ENCODE assay signal across 8 mouse cellular contexts in genomic region chr1:36492416-36493139, GRCm38 (mm10). TPM values are rescaled to one million over a fixed set of nuclear protein-coding genes. Genes with fewer than 3 reads are reported as not detected.
DNase-seq lines count a peak whose midpoint lies in the region; ATAC-seq and TF ChIP-seq lines count a peak whose summit lies in the region.

No protein-coding gene starts in this region.

- no peak for TF ChIP-seq POLR2A in brain, embryonic 14.5 days (IDR thresholded peaks at IDR 0.05; ENCODE audit: borderline replicate concordance, extremely low read depth, insufficient read depth, insufficient read length, poor library complexity, severe bottlenecking)

- no peak overlapping the region for H3K4me2 ChIP-seq in forebrain, embryonic 16.5 days (ENCODE audit: low read length)
- H3K4me2 ChIP-seq in limb, embryonic 15.5 days: no peak overlapping the region

- H3K36me3 ChIP-seq in forebrain, embryonic 16.5 days (ENCODE audit: control insufficient read depth, insufficient read depth): no peaks in the 10 kb centered on the region
- H3K36me3 ChIP-seq in hindbrain, embryonic 10.5 days: no peaks in the 10 kb centered on the region
- H3K36me3 ChIP-seq in limb, embryonic 15.5 days: no peaks in the 10 kb centered on the region

- peak; percentile 43 for DNase-seq in ES-CJ7 (ENCODE audit: low read depth, low spot score)
- DNase-seq in brain, embryonic 14.5 days (ENCODE audit: low read depth): peak; percentile 43
- peak; percentile 47 for DNase-seq in hindbrain, embryonic 10.5 days (ENCODE audit: low spot score)
- DNase-seq in retina, adult 2 months (ENCODE audit: low read depth, low spot score): peak; percentile 78
- no peak for DNase-seq in left cerebral cortex, adult 8-10 months (ENCODE audit: low spot score in 2 of 2)

- no peak overlapping the region for H3K27ac ChIP-seq in forebrain, embryonic 16.5 days (ENCODE audit: low read length)
- no peak overlapping the region for H3K27ac ChIP-seq in hindbrain, embryonic 10.5 days
- H3K27ac ChIP-seq in limb, embryonic 15.5 days: no peak overlapping the region

- peak; percentile 48; the same call in 1 of the 2 replicates for TF ChIP-seq CTCF in brain, embryonic 14.5 days (IDR thresholded peaks at IDR 0.05; ENCODE audit: borderline replicate concordance, extremely low read depth, insufficient read depth, insufficient read length)

- peak; percentile 58; the same call in 1 of the 2 replicates for ATAC-seq in forebrain, embryonic 16.5 days
- peak; percentile 83 for ATAC-seq in limb, embryonic 15.5 days (ENCODE audit: insufficient number of reproducible peaks, low FRiP score, low TSS enrichment, low read depth)
- no peak for ATAC-seq in activated CD4-positive, CD25-positive, alpha-beta regulatory T cell, adult 4 months

- WGBS in forebrain, embryonic 16.5 days: 50% methylated on average over 9 of the region's 9 CpGs
- WGBS in hindbrain, embryonic 10.5 days: 55% methylated on average over 9 of the region's 9 CpGs
- 40% methylated on average over 9 of the region's 9 CpGs for WGBS in limb, embryonic 15.5 days

- no peaks in the 10 kb centered on the region for H3K9me3 ChIP-seq in forebrain, embryonic 16.5 days (ENCODE audit: control insufficient read depth, low read length)
- no peaks in the 10 kb centered on the region for H3K9me3 ChIP-seq in hindbrain, embryonic 10.5 days
- H3K9me3 ChIP-seq in limb, embryonic 15.5 days: no peaks in the 10 kb centered on the region

- H3K4me3 ChIP-seq in forebrain, embryonic 16.5 days (replicated peaks; ENCODE audit: low read length): no peak overlapping the region
- no peak overlapping the region for H3K4me3 ChIP-seq in hindbrain, embryonic 10.5 days
- H3K4me3 ChIP-seq in limb, embryonic 15.5 days: no peak overlapping the region

- no peaks in the 10 kb centered on the region for H3K4me1 ChIP-seq in forebrain, embryonic 16.5 days (replicated peaks; ENCODE audit: control insufficient read depth, insufficient read depth, low read length)
- peaks cover 13% of the 10 kb centered on the region for H3K4me1 ChIP-seq in hindbrain, embryonic 10.5 days (replicated peaks)
- peaks cover 21% of the 10 kb centered on the region for H3K4me1 ChIP-seq in limb, embryonic 15.5 days

- H3K9ac ChIP-seq in forebrain, embryonic 16.5 days (replicated peaks; ENCODE audit: low read depth, low read length): no peak overlapping the region
- no peak overlapping the region for H3K9ac ChIP-seq in limb, embryonic 15.5 days

- H3K27me3 ChIP-seq in forebrain, embryonic 16.5 days (replicated peaks; ENCODE audit: control insufficient read depth, insufficient read depth, low read length): no peaks in the 10 kb centered on the region
- H3K27me3 ChIP-seq in hindbrain, embryonic 10.5 days (ENCODE audit: insufficient read depth, poor library complexity, severe bottlenecking): no peaks in the 10 kb centered on the region
- H3K27me3 ChIP-seq in limb, embryonic 15.5 days: no peaks in the 10 kb centered on the region

RNA-seq across cellular contexts. Expression of gene Cnnm3, which starts 19.1 kb away (rescaled TPM):
- 33.6 TPM in 2 replicates for polyA plus RNA-seq in brain, embryonic 14.5 days (2012; rRNA removed)
- 4.8 and 5.8 TPM in 2 replicates for polyA plus RNA-seq in forebrain, embryonic 16.5 days (2015; fragmentation: Nextera tagmentation; extraction: Ambion mirVana)
- 3.2 and 3.5 TPM in 2 replicates for polyA plus RNA-seq in hindbrain, embryonic 10.5 days (2016; fragmentation: Nextera tagmentation; extraction: Ambion mirVana)
- 2.6 and 3.2 TPM in 2 replicates for polyA plus RNA-seq in limb, embryonic 15.5 days (2015; fragmentation: Nextera tagmentation; extraction: Ambion mirVana)
- 1 to 10 TPM; 4.0 to 5.5 TPM for polyA plus RNA-seq in activated CD4-positive, CD25-positive, alpha-beta regulatory T cell, adult 4 months (2017; shearing (Covaris generic))
- 10 to 100 TPM; 31.8 to 38.3 (median 33.4) TPM for total RNA-seq in left cerebral cortex, adult 8-10 months (2022)

RNA-seq across cellular contexts. Expression of gene Cnnm4, which starts 21.2 kb away (rescaled TPM):
- 4.5 and 5.4 TPM in 2 replicates for polyA plus RNA-seq in brain, embryonic 14.5 days (2012; rRNA removed)
- 9.7 and 11.0 TPM in 2 replicates for polyA plus RNA-seq in forebrain, embryonic 16.5 days (2015; fragmentation: Nextera tagmentation; extraction: Ambion mirVana)
- 13.4 and 15.3 TPM in 2 replicates for polyA plus RNA-seq in hindbrain, embryonic 10.5 days (2016; fragmentation: Nextera tagmentation; extraction: Ambion mirVana)
- polyA plus RNA-seq in limb, embryonic 15.5 days (2015; fragmentation: Nextera tagmentation; extraction: Ambion mirVana): 14.9 and 15.3 TPM in 2 replicates
- polyA plus RNA-seq in activated CD4-positive, CD25-positive, alpha-beta regulatory T cell, adult 4 months (2017; shearing (Covaris generic)): 10 to 100 TPM in 1 of 2 experiments, 1 to 10 TPM in 1; 9.0 to 10.4 TPM
- 10 to 100 TPM; 11.7 to 13.7 (median 12.2) TPM for total RNA-seq in left cerebral cortex, adult 8-10 months (2022)

RNA-seq across cellular contexts. Expression of gene Ankrd23, which starts 44.1 kb away (rescaled TPM):
- polyA plus RNA-seq in brain, embryonic 14.5 days (2012; rRNA removed): 18.1 and 19.8 TPM in 2 replicates
- polyA plus RNA-seq in forebrain, embryonic 16.5 days (2015; fragmentation: Nextera tagmentation; extraction: Ambion mirVana): 9.3 and 13.2 TPM in 2 replicates
- 15.7 and 18.0 TPM in 2 replicates for polyA plus RNA-seq in hindbrain, embryonic 10.5 days (2016; fragmentation: Nextera tagmentation; extraction: Ambion mirVana)
- polyA plus RNA-seq in limb, embryonic 15.5 days (2015; fragmentation: Nextera tagmentation; extraction: Ambion mirVana): 19.5 and 20.6 TPM in 2 replicates
- 10 to 100 TPM; 28.7 to 52.4 TPM for polyA plus RNA-seq in activated CD4-positive, CD25-positive, alpha-beta regulatory T cell, adult 4 months (2017; shearing (Covaris generic))
- 1 to 10 TPM; 3.9 to 6.0 (median 5.0) TPM for total RNA-seq in left cerebral cortex, adult 8-10 months (2022)

RNA-seq across cellular contexts. Expression of gene Gm42417, which starts 46.7 kb away (rescaled TPM):
- 0.07 and 0.08 TPM in 2 replicates for polyA plus RNA-seq in brain, embryonic 14.5 days (2012; rRNA removed)
- 0.22 and 0.42 TPM in 2 replicates for polyA plus RNA-seq in forebrain, embryonic 16.5 days (2015; fragmentation: Nextera tagmentation; extraction: Ambion mirVana)
- polyA plus RNA-seq in hindbrain, embryonic 10.5 days (2016; fragmentation: Nextera tagmentation; extraction: Ambion mirVana): 0.75 TPM in 1 of 2 replicates, not detected in the other
- polyA plus RNA-seq in limb, embryonic 15.5 days (2015; fragmentation: Nextera tagmentation; extraction: Ambion mirVana): 0.31 and 0.38 TPM in 2 replicates
- polyA plus RNA-seq in activated CD4-positive, CD25-positive, alpha-beta regulatory T cell, adult 4 months (2017; shearing (Covaris generic)): under 1 TPM in 1 of 2 experiments, not detected in 1; 0.73 TPM
- not detected for total RNA-seq in left cerebral cortex, adult 8-10 months (2022)

RNA-seq across cellular contexts. Expression of gene Lman2l, which starts 47.5 kb away (rescaled TPM):
- polyA plus RNA-seq in brain, embryonic 14.5 days (2012; rRNA removed): 46.8 and 52.8 TPM in 2 replicates
- polyA plus RNA-seq in forebrain, embryonic 16.5 days (2015; fragmentation: Nextera tagmentation; extraction: Ambion mirVana): 62.8 and 67.6 TPM in 2 replicates
- polyA plus RNA-seq in hindbrain, embryonic 10.5 days (2016; fragmentation: Nextera tagmentation; extraction: Ambion mirVana): 62.9 and 65.2 TPM in 2 replicates
- 45.3 and 46.4 TPM in 2 replicates for polyA plus RNA-seq in limb, embryonic 15.5 days (2015; fragmentation: Nextera tagmentation; extraction: Ambion mirVana)
- polyA plus RNA-seq in activated CD4-positive, CD25-positive, alpha-beta regulatory T cell, adult 4 months (2017; shearing (Covaris generic)): 10 to 100 TPM in 1 of 2 experiments, 1 to 10 TPM in 1; 9.1 to 13.3 TPM
- 10 to 100 TPM; 36.4 to 46.7 (median 39.1) TPM for total RNA-seq in left cerebral cortex, adult 8-10 months (2022)

Comparison
In these comparisons a context has a peak if more than half of its experiments do, and no peak if none do; other contexts are left out.
1. DNase-seq: peak in ES-CJ7 (single experiment), brain, embryonic 14.5 days (single experiment), hindbrain, embryonic 10.5 days (single experiment) and retina, adult 2 months (single experiment); none in left cerebral cortex, adult 8-10 months (0 of 2).